Mouse (Mus musculus) embryo, embryonic 10 days (tissue): ENCODE measurements around the gene Mmrn1.

ENCODE experiments used
- DNase-seq: peaks from one replicate; pipeline ENCODE4 v3.0.0-alpha.2; 2015; ENCODE audit warnings: low spot score

Mmrn1 gene

DNA sequence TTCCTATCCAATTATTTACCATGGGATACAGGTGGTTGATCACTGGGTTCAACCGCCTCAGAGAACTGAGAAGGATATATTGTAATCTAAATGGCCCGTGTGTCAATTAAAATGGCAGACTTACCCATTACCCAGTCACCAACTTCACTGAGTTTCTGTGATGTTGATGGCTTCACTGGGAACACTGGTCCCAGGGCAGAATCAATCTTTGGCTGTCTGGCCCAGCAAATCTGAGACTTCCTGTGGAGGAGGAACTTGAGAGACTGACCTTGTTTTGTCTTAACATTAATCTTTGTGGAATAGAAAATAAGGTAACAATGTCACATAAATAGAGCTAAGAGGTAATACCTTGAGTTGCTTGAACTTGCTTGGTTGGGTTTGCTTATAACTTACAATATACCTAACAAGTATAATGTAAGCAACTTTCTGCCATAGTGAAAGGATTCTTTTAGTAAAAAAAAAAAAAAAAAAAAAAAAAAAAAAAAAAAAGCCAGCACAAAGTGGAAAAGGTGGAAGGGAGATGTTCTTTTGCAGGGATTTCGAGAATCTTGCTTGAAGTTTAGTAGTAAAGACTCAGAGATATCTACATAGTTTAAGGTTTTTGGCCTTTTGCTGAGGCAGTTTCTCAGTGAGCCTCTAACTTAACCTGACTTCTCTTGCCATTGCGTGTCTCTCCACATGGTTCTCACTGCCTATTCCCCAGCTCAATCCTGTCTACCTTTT is 68.8 kb downstream of the Mmrn1 start:
- DNase-seq = no peak

- no peak for DNase-seq
These were observed 69.3 kb downstream of the Mmrn1 start for GRCm38 (mm10) chr6:60994114-60994513.

GRCm38 (mm10) chr6:60994521-60994920 is 69.7 kb downstream of the Mmrn1 start:
- no peak for DNase-seq

- DNase-seq = no peak
These were observed 70.8 kb downstream of the Mmrn1 start for GRCm38 (mm10) chr6:60995596-60995995.

GRCm38 (mm10) chr6:60996328-60996727 is 71.6 kb downstream of the Mmrn1 start:
- DNase-seq = no peak

DNA sequence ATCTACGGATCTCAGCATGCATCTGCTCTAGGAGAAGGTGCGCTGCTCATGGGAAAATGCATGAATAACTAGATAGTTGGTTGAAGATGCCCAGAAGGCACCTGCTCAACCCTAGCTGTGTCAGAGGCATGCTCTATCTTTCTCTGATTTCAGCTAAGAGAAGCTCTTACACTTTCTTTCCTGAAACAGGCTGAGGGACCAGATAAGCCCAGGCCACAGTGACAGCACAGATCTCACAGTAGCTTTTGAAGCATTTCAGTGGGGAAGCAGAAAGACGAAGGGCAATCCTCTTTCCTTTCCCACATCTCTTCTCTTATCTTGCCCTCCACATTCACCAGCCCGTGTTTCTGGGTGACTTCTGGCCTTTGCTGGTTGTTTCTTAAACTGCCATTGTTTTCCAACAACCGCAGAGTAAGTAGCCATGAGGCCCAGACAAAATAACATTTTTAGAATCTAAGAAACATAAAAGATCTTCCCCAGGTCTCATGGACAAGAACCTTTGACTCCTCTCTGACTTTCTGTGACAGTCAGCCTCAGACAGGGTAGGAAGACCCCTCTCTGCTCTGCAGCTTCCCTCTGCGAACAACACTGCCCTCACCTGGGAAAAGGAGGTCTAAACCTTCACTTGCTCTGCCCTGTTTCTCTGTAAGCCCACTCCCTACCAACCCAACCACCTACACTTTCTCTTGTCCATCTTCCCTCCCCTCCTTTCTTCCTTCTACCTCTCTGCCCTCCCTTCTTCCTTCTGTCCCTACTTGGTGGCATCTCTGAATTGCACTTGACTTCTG is 76.4 kb downstream of the Mmrn1 start:
- DNase-seq = no peak

DNA sequence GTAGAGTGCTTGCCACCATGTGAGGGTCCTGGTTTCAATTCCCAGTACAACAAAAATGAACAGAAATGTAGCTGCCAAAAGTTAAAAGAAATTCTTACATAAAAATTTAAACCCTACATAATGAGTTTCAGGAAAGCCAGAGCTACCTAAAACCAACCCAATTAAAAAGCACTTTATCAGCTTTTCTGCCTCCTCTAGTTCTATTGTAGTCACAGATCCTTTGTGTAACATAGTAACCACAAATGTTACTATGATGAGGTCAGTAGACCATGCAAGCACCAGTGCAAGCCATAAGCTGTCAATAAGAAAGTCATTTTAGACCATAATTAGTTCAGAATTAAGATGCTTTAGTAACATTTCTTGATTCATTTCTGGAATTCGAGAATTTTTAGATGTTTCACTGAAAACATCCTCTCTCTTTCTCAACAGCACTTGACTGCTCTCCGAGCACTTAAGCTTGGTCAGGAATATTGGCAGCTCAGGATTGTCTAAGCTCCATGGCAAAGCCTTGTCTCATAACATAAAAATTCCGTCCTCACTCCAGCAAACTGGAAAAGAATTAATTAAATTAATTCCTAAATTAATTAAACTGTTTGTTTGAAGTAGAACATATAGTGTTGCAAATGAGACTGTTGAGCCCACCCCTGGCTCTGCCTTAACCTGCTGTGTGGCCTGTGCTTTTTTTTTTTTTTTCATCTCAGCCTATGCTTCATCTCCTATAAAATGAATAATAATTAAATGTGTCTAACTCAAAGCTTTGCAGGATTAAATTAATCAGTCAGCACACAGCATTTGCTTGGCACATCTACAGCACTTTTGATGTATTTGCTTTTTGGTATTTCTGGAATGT is 79.4 kb downstream of the Mmrn1 start:
- no peak for DNase-seq

DNA sequence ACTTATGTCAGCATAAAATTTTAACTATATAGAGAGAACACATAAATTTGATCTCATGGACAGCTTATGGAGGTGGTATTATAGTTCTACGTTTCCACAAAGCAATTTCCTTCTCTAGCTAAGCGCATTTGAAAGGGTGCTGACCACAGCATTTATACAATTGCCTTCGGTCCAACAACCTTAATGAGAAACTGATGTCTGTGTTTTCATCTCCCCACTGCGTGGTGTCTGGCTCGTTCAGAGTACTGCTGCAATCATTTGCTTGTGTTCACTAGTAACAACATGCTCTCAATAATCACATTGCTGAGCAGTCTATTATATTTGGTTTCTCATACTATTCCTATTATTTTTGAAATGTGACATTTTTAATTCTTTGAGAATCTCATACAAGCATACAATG is 89.0 kb downstream of the Mmrn1 start:
- DNase-seq = no peak

DNA sequence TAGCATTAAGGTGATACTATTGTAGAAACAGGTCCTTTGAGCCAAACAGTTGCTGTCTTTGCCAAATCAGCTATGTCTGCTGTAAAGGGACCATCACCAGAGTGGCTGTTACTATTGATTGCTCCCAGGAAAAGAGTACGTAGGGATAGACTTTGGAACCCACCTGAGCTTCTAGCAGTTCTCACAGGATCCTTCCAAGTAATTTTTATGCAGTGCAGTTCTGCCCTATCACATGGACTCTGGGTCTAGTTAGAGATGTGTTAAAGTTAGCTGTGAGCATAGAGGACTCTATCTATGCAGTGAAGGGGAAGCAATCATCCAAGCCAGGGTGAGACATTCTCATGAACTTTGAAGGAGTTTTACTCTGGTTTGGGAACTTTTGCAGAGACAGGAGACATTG is 94.9 kb downstream of the Mmrn1 start:
- DNase-seq = no peak

DNA sequence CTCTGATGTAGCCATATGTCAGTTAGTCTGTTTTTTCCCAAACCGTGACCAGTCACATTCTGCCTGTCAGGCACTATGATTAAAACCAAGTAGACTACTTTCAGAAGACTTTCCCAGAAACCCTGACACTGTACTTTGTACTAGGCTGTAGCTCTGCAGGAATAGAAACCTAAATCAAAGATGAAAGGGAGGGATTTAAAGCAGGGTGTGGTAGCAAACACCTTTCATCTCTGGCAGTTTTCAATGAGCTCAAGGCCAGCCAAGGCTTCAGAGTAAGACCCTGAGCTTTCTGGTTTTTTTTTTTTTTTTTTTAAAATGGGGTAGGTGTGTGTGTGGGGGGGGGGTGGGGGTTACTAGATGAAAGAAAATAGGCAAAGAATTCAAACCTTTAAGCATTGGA is 96.2 kb downstream of the Mmrn1 start:
- DNase-seq = peak; percentile 8

DNA sequence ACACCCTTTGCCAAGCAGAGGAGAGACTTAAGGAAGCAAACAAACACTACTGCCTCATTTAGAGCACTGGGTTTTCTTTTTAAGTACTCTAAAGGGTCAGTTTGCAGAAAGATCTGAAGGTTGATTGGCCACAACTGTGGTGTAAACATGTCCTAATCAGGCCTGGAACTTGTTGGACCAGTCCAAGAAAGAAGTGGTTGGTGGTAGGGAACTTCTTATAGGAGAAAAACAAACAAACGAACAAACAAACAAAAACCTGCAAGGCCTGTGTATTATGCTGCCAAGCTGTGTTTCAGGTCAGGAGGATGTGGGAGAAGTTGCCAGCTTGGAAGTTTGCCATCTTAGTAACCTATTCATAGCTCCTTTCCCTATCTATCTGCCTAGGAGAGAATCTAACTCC is 108.5 kb downstream of the Mmrn1 start:
- DNase-seq = no peak
